Mouse (Mus musculus): ENCODE results near the gene Olfr394. TPM values are rescaled to one million over a fixed set of nuclear protein-coding genes. Genes with fewer than 3 reads are reported as not detected.
"Not testable (repeated sequence)": the region's sequence is repeated elsewhere in the genome, so short reads cannot be mapped to it uniquely, and the experiment has no call there.

The Olfr394 gene
- total RNA-seq (2014; fragmentation: Nextera tagmentation) (not detected in 2 replicates), total RNA-seq (2017) (not detected in 2 replicates)

DNA sequence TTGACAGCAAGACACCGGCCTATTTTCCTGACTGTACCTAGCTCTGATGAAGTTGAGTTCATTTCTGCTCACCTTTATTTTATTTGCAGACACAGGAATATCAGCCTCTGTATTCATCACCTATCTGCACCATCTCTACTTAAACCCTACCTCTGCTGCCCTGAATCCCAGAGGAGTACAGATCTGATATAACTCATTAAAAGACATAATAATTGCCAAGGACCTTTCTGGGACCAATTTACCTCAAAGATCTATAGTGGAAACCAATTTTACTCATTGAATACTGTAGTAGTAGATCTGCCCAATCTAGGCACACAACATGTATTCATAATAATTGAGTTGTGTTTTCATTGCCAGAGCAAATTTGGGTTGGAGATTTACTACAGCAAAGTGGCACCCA, at the start of gene Olfr394:
Gene Olfr394, minus strand, starts transcription at position 101 of the 400 bp plus-strand sequence.
- ATAC-seq (replicated peaks; ENCODE audit: poor library complexity, severe bottlenecking) = no peak

DNA sequence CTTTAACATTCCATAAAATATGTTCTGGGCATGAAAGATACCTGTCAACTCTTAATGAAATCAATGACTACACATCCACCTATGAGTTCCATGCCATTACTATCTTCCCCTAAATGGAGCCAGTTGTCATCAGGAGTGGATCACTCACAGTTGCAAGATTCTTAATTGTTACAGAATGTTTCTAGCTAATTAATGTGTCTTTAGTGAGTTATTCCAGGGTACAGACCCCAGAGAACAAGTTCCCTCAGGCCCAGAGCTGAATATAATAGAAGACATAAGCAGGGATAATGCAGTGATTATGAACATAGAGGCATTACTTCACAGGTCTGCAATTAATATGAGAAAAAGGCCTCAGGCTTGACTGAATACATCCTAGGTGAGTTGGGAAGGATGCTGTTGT, 45.8 kb upstream of the Olfr394 start, which contains the start of gene Olfr23:
Gene Olfr23, plus strand, starts transcription at position 301 of the 400 bp plus-strand sequence.
- ATAC-seq (replicated peaks; ENCODE audit: poor library complexity, severe bottlenecking) = no peak

DNA sequence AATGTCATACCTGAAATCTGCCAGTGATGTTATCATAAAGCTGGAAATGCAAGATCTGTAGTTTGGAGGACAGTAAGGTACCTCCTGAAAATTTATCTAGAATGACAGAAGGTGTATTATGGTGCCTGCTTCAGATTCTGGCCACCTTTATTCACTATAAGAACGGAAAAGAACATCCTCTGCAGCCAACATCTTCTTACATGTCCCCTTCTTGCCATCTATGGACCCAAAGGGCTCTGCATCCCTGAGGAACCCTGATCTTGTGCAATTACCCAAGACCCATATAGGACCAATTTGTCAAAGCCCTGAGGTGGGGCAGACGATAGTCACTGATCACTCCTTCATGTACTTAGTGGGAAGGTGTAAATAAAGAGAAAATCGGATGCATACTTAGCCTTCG, 18.6 kb upstream of the Olfr394 start, which contains the start of gene Olfr395:
Gene Olfr395, minus strand, starts transcription at position 101 of the 400 bp plus-strand sequence.
- not testable (repeated sequence) for ATAC-seq (replicated peaks; ENCODE audit: poor library complexity, severe bottlenecking)

DNA sequence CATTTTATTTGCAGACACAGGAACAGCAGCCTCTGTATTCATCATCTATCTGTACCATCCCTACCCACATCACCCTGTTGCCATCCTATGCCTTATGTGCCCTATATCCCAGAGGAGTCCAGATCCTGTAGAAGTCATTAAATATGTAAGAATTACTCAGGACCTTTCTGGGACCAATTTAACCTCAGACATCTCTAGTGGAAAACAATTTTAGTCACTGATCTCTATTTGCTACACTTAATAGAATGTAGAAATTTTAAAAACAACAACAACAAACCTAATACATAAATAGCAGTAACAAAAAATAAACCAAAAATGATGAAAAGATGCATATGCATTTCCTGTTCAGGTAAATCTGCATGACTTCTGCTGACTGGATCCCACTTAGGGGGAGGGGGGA, 39.2 kb downstream of the Olfr394 start, which contains the start of gene Olfr393:
Gene Olfr393, minus strand, starts transcription at position 101 of the 400 bp plus-strand sequence.
- no peak for ATAC-seq (replicated peaks; ENCODE audit: poor library complexity, severe bottlenecking)

Other genes starting within 250 kb of the Olfr394 start
- gene Zfp735, start 202.0 kb downstream of the Olfr394 start, total RNA-seq (2014; fragmentation: Nextera tagmentation) = not detected in 2 replicates
- not detected in 2 replicates for gene Zfp735, start 202.0 kb downstream of the Olfr394 start, total RNA-seq (2017)
- not detected in 2 replicates for gene Olfr389, start 110.1 kb downstream of the Olfr394 start, total RNA-seq (2014; fragmentation: Nextera tagmentation)
- not detected in 2 replicates for gene Olfr389, start 110.1 kb downstream of the Olfr394 start, total RNA-seq (2017)
- not detected in 2 replicates for gene Olfr390, start 107.8 kb downstream of the Olfr394 start, total RNA-seq (2014; fragmentation: Nextera tagmentation)
- not detected in 2 replicates for gene Olfr390, start 107.8 kb downstream of the Olfr394 start, total RNA-seq (2017)
- gene Olfr391-ps, start 87.7 kb downstream of the Olfr394 start, total RNA-seq (2014; fragmentation: Nextera tagmentation) = not detected in 2 replicates
- gene Olfr391-ps, start 87.7 kb downstream of the Olfr394 start, total RNA-seq (2017) = not detected in 2 replicates
- not detected in 2 replicates for gene Olfr392, start 73.7 kb downstream of the Olfr394 start, total RNA-seq (2014; fragmentation: Nextera tagmentation)
- not detected in 2 replicates for gene Olfr392, start 73.7 kb downstream of the Olfr394 start, total RNA-seq (2017)
- gene Olfr393, start 39.3 kb downstream of the Olfr394 start, total RNA-seq (2014; fragmentation: Nextera tagmentation) = not detected in 2 replicates
- gene Olfr393, start 39.3 kb downstream of the Olfr394 start, total RNA-seq (2017) = not detected in 2 replicates
- not detected in 2 replicates for gene Olfr395, start 18.5 kb upstream of the Olfr394 start, total RNA-seq (2014; fragmentation: Nextera tagmentation)
- gene Olfr395, start 18.5 kb upstream of the Olfr394 start, total RNA-seq (2017) = not detected in 2 replicates
- not detected in 2 replicates for gene Olfr23, start 45.9 kb upstream of the Olfr394 start, total RNA-seq (2014; fragmentation: Nextera tagmentation)
- gene Olfr23, start 45.9 kb upstream of the Olfr394 start, total RNA-seq (2017) = not detected in 2 replicates
- gene Olfr397, start 70.0 kb upstream of the Olfr394 start, total RNA-seq (2014; fragmentation: Nextera tagmentation) = not detected in 2 replicates
- gene Olfr397, start 70.0 kb upstream of the Olfr394 start, total RNA-seq (2017) = not detected in 2 replicates
- not detected in 2 replicates for gene Olfr398, start 99.6 kb upstream of the Olfr394 start, total RNA-seq (2014; fragmentation: Nextera tagmentation)
- gene Olfr398, start 99.6 kb upstream of the Olfr394 start, total RNA-seq (2017) = not detected in 2 replicates
- not detected in 2 replicates for gene Olfr139, start 165.8 kb upstream of the Olfr394 start, total RNA-seq (2014; fragmentation: Nextera tagmentation)
- not detected in 2 replicates for gene Olfr139, start 165.8 kb upstream of the Olfr394 start, total RNA-seq (2017)
- not detected in 2 replicates for gene Olfr399, start 165.8 kb upstream of the Olfr394 start, total RNA-seq (2014; fragmentation: Nextera tagmentation)
- not detected in 2 replicates for gene Olfr399, start 165.8 kb upstream of the Olfr394 start, total RNA-seq (2017)
- gene Zfp616, start 179.2 kb upstream of the Olfr394 start, total RNA-seq (2014; fragmentation: Nextera tagmentation) = not detected in 2 replicates
- not detected in 2 replicates for gene Zfp616, start 179.2 kb upstream of the Olfr394 start, total RNA-seq (2017)
- not detected in 2 replicates for gene Olfr401, start 222.9 kb upstream of the Olfr394 start, total RNA-seq (2014; fragmentation: Nextera tagmentation)
- not detected in 2 replicates for gene Olfr401, start 222.9 kb upstream of the Olfr394 start, total RNA-seq (2017)

Measured in granulocyte monocyte progenitor cell, adult 5-6 weeks (primary cell).